Mouse (Mus musculus) Patski (cell line): ENCODE results near the gene Actl10. TPM values are rescaled to one million over a fixed set of nuclear protein-coding genes. Genes with fewer than 3 reads are reported as not detected.

ENCODE experiments used
- ATAC-seq: fragments of 100-300 bp; one replicate; pipeline ENCODE4 v1.8.0; 2021
- CTCF ChIA-PET: fragments of 350-600 bp; sonication (Branson Sonifier 250); formaldehyde crosslinking; loops from one replicate; lab custom pipeline; 2022; ENCODE audit warnings: inconsistent platforms; lab: Charles Lee
- POLR2A ChIA-PET: fragments of 350-600 bp; sonication (Branson Sonifier 250); formaldehyde crosslinking; loops from one replicate; lab custom pipeline; 2022; ENCODE audit warnings: antibody characterized with exemption, inconsistent platforms; lab: Charles Lee
- DNase-seq: peaks from one replicate; pipeline ENCODE4 v3.0.0-alpha.2; 2011; ENCODE audit warnings: low read depth, low spot score
- H3K27me3 ChIP-seq: fragments of 371-371 bp; one replicate; pipeline ENCODE4 v1.5.1; 2021
- CTCF ChIP-seq: fragments of 100-300 bp; IDR thresholded peaks from one replicate; pipeline ENCODE4 v1.5.1; 2021
- in situ Hi-C: fragments of 300-500 bp; cut with MboI; formaldehyde crosslinking; loops from 3 replicates; pipeline ENCODE4 v1.11.1; 2018; ENCODE audit warnings: low pct_unique_long_range_greater_than_20kb, mixed read lengths
- polyA plus RNA-seq: library from polyadenylated mRNA; unstranded; gene quantifications from one replicate; pipeline ENCODE4 v1.2.3, GENCODE M21; 2021

The Actl10 gene
- polyA plus RNA-seq, 1 experiment from 2014 or later, result not detected

GRCm38 (mm10) chr2:154532888-154533287, 18.7 kb upstream of the Actl10 start:
- CTCF ChIA-PET, result interaction anchor here (1.4 to 1.5 kb wide), 2 partner anchors 10 to 17 kb away, joined by 3 to 4 read pairs; no protein-coding TSS in a partner anchor
- H3K27me3 ChIP-seq, result no peaks in the 10 kb centered on the region
- in situ Hi-C loops, result no loop called here
- TF ChIP-seq CTCF, result no peak
- ATAC-seq, result no peak
- POLR2A ChIA-PET, result no interaction called here
- DNase-seq, result no peak

DNA sequence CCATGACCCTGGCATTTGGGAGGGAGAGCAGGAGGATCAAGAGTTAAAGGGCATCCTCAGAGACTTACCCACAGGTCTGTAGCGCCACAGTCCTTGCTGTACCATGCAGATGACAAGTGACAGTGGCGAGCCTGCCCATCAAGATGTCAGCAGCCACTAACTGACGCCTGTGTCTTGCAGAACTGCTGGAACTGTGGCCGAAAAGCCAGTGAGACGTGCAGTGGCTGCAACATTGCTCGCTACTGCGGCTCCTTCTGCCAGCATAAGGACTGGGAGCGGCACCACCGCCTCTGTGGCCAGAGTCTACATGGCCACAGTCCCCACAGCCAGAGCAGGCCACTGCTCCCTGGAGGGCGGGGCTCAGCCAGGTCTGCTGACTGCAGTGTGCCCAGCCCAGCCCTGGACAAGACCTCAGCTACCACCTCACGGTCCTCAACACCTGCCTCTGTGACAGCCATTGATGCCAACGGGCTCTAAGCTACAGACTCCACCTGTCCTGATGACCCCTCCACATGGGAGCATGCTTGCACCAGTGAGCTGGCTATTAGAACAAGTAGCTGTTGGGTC, 16.8 kb upstream of the Actl10 start:
- DNase-seq, result no peak
- in situ Hi-C loops, result no loop called here
- ChIA-PET CTCF (interaction anchor here (1.4 kb wide), 1 partner anchor 14 kb away, joined by 3 read pairs; no protein-coding TSS in a partner anchor), POLR2A (no interaction called here)
- no peak for ATAC-seq
- TF ChIP-seq CTCF, result no peak
- H3K27me3 ChIP-seq, result no peaks in the 10 kb centered on the region

- H3K27me3 ChIP-seq, result no peaks in the 10 kb centered on the region
- in situ Hi-C loops, result no loop called here
- ATAC-seq (no peak), DNase-seq (no peak)
- CTCF ChIA-PET, result interaction anchor here (1.1 to 1.8 kb wide), 5 partner anchors 10 to 122 kb away, joined by 3 to 5 read pairs (median 4); no protein-coding TSS in a partner anchor
- TF ChIP-seq CTCF, result no peak
- POLR2A ChIA-PET, result interaction anchor here (0.6 kb wide), 1 partner anchor 29 kb away, joined by 3 read pairs; no protein-coding TSS in a partner anchor
Measured at GRCm38 (mm10) chr2:154538310-154538709, 13.3 kb upstream of the Actl10 start.

GRCm38 (mm10) chr2:154538710-154539109, 12.9 kb upstream of the Actl10 start:
- ATAC-seq (no peak), DNase-seq (no peak)
- CTCF ChIA-PET, result interaction anchor here (1.1 to 1.8 kb wide), 5 partner anchors 10 to 121 kb away, joined by 3 to 5 read pairs (median 4); no protein-coding TSS in a partner anchor
- POLR2A ChIA-PET, result interaction anchor here (0.5 kb wide), 1 partner anchor 420 kb away, joined by 4 read pairs; no protein-coding TSS in a partner anchor
- TF ChIP-seq CTCF, result no peak
- in situ Hi-C loops, result no loop called here
- no peaks in the 10 kb centered on the region for H3K27me3 ChIP-seq

DNA sequence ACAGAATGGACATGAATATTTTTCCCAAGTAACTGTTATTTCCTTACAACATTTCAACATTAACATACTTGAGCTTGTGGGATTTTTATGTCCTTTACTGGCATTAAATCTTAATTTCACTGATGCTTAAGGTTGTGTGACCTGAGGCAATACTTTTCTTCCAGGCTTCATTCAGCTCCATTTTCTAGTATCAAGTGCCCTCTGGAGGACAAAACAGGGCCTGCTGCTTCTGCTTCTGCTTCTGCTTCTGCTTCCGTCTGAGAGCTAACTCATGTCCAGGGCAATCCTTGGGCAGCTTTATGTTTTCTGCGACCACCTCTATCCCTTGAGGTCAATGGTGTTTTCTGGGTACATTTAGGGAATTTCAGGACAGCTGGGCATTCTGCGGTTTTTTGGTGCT, 11.9 kb upstream of the Actl10 start:
- CTCF ChIA-PET, result interaction anchor here (0.8 to 2.7 kb wide), 15 partner anchors 11 to 129 kb away, joined by 3 to 12 read pairs (median 4); no protein-coding TSS in a partner anchor
- DNase-seq (no peak), ATAC-seq (no peak)
- peak; percentile 74 for TF ChIP-seq CTCF
- H3K27me3 ChIP-seq, result no peaks in the 10 kb centered on the region
- in situ Hi-C loops, result loop anchor here (5.0 kb wide), 1 partner anchor 122 kb away; no protein-coding TSS in a partner anchor
- POLR2A ChIA-PET, result interaction anchor here (1.6 kb wide), 1 partner anchor 29 kb away, joined by 3 read pairs; no protein-coding TSS in a partner anchor

DNA sequence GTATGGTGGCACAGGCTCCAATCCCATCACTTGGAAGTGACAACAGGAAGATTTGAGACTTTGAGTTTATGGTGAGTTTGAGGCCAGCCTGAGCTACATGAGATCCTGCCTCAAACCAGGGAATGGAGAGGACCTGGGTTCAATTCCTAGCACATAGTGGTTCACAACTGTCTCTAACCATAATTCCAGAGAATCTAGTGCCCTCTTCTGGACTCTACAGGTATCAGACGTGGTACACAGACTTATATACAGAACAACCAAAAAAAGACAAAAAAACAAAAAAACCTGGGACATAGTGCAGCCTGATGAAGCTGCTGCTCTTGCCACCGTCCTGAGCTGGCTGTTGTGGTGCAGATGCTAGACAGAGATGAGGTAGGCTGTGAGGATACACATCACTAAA, 9.9 kb upstream of the Actl10 start:
- ChIA-PET CTCF (interaction anchor here (2.7 kb wide), 1 partner anchor 13 kb away, joined by 12 read pairs; no protein-coding TSS in a partner anchor), POLR2A (no interaction called here)
- no peak for TF ChIP-seq CTCF
- no peaks in the 10 kb centered on the region for H3K27me3 ChIP-seq
- ATAC-seq (no peak), DNase-seq (no peak)
- in situ Hi-C loops, result loop anchor here (5.0 kb wide), 1 partner anchor 124 kb away; no protein-coding TSS in a partner anchor

DNA sequence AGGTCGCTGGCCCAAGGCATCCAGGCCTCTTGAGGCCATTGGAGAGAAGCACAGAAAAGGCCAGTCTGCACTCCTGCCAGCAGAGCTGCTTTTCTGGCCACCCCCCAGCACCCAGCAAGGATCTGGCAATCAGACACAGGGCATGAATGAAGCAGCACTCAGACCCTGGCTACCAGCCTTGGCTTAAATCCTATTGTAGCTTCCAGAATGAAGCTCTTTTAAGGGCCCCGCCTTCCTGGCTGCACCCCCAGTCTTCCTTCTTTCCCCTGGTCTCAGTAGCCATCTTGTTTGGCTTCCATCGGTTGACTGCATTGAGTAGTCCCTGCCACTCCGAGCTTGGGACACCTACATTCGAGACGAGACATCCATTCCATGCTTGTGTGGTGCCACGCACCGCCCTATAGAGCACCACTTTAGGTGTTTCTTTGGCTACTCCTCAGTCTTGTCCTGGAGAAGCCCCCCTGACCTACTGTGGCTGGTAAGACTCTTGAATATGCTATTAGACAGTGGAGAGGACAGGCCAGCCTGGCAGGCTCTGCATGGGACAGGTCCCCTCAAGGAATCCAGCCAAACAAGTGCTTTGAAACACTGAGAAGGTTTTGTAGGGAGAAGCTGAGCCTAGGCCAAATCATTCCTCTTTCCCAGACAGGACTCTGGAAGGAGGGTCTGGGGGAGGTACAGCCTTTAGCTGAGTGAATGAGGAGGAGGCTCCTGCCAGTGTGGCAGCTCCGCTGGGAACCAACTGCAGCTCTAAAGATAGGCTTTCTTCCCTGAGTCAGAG, 7.8 kb upstream of the Actl10 start:
- in situ Hi-C loops, result loop anchor here (5.0 kb wide), 1 partner anchor 126 kb away; no protein-coding TSS in a partner anchor

DNA sequence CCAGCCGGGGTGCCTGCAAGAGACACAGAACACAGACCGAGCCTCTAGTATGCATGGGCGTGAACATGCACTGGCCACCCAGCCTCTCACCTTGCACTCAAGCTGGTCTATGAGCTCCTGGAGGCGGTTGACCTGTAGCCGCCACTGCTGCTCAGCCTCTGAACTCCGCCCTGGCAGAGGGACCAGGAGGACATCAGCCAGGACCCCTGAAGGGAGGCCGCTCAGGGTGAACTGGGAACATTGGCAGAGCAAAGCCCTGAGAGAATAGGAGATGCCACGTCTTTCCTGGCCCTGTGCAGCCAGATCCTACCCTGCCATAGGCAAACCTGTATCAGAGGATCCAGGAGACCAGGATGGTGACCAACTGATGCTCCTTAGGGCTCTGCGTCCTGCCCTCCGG, 4.9 kb upstream of the Actl10 start, which contains the start of gene 1700003F12Rik:
Gene 1700003F12Rik (plus strand): TSS at position 375 of the 400 bp plus-strand sequence.
- in situ Hi-C loops, result no loop called here
- CTCF ChIA-PET, result no interaction called here
- H3K27me3 ChIP-seq, result no peaks in the 10 kb centered on the region
- DNase-seq (no peak), ATAC-seq (no peak)
- TF ChIP-seq CTCF, result no peak
- POLR2A ChIA-PET, result no interaction called here

More for the DNA sequence above, 7.8 kb upstream of the Actl10 start:
- no peak for DNase-seq
- POLR2A ChIA-PET, result interaction anchor here (1.1 to 1.2 kb wide), 2 partner anchors 25 to 134 kb away, joined by 3 read pairs; no protein-coding TSS in a partner anchor
- TF ChIP-seq CTCF, result no peak
- no peaks in the 10 kb centered on the region for H3K27me3 ChIP-seq
- ATAC-seq, result no peak
- CTCF ChIA-PET, result interaction anchor here (1.2 kb wide), 1 partner anchor 10 kb away, joined by 4 read pairs; no protein-coding TSS in a partner anchor

GRCm38 (mm10) chr2:154548688-154549087, 2.9 kb upstream of the Actl10 start:
- H3K27me3 ChIP-seq, result no peaks in the 10 kb centered on the region
- no peak for DNase-seq
- CTCF ChIA-PET, result interaction anchor here (1.0 to 1.2 kb wide), 2 partner anchors 15 to 16 kb away, joined by 3 read pairs; no protein-coding TSS in a partner anchor
- TF ChIP-seq CTCF, result no peak
- ATAC-seq, result no peak
- in situ Hi-C loops, result no loop called here
- POLR2A ChIA-PET, result no interaction called here

GRCm38 (mm10) chr2:154549127-154549885, 2.3 kb upstream of the Actl10 start:
- ChIA-PET POLR2A (interaction anchor here (0.7 kb wide), 1 partner anchor 19 kb away, joined by 3 read pairs; no protein-coding TSS in a partner anchor), CTCF (interaction anchor here (1.0 kb wide), 1 partner anchor 15 kb away, joined by 3 read pairs; no protein-coding TSS in a partner anchor)
- H3K27me3 ChIP-seq, result no peaks in the 10 kb centered on the region
- no peak for TF ChIP-seq CTCF
- DNase-seq (no peak), ATAC-seq (no peak)
- in situ Hi-C loops, result no loop called here
